Mouse (Mus musculus): ENCODE measurements around the gene Samsn1. TPM values are rescaled to one million over a fixed set of nuclear protein-coding genes. Genes with fewer than 3 reads are reported as not detected.

Samsn1 gene
- polyA plus RNA-seq (2014; fragmentation: Nextera tagmentation; extraction: Ambion mirVana), result 1.1 and 1.2 TPM in 2 replicates

- no peaks in the 10 kb centered on the region for H3K4me1 ChIP-seq (replicated peaks; ENCODE audit: control insufficient read depth, insufficient read depth, low read length)
- H3K27me3 ChIP-seq (ENCODE audit: control insufficient read depth, insufficient read depth, low read length), result no peaks in the 10 kb centered on the region
Observed at GRCm38 (mm10) chr16:76022181-76022580, at the start of gene Samsn1. Gene Samsn1 (minus strand): TSS chr16:76022281.

GRCm38 (mm10) chr16:76066082-76066635, 44.1 kb upstream of the Samsn1 start:
- Histone ChIP-seq H3K4me2 (replicated peaks) (no peak overlapping the region), H3K9me3 (ENCODE audit: control insufficient read depth, low read length) (no peaks in the 10 kb centered on the region), H3K27ac (no peak overlapping the region), H3K4me3 (replicated peaks; ENCODE audit: low read length) (no peak overlapping the region), H3K27me3 (ENCODE audit: control insufficient read depth, insufficient read depth, low read length) (no peaks in the 10 kb centered on the region), H3K9ac (no peak overlapping the region), H3K36me3 (replicated peaks; ENCODE audit: control insufficient read depth, insufficient read depth) (no peaks in the 10 kb centered on the region), H3K4me1 (replicated peaks; ENCODE audit: control insufficient read depth, insufficient read depth, low read length) (no peaks in the 10 kb centered on the region)
- ATAC-seq (ENCODE audit: low FRiP score), result no peak
- 94% methylated on average over 14 of the region's 14 CpGs for WGBS
- no peak for DNase-seq (ENCODE audit: low spot score)

More at GRCm38 (mm10) chr16:76022181-76022580, at the start of gene Samsn1:
- Histone ChIP-seq H3K4me2 (replicated peaks) (no peak within 1 kb of the TSS), H3K9me3 (ENCODE audit: control insufficient read depth, low read length) (no peaks in the 10 kb centered on the region), H3K9ac (no peak within 1 kb of the TSS), H3K4me3 (replicated peaks; ENCODE audit: low read length) (no peak within 1 kb of the TSS), H3K36me3 (replicated peaks; ENCODE audit: control insufficient read depth, insufficient read depth) (no peaks in the 10 kb centered on the region), H3K27ac (no peak within 1 kb of the TSS)
- ATAC-seq (ENCODE audit: low FRiP score) (no peak), DNase-seq (ENCODE audit: low spot score) (no peak)
- 78% methylated on average over 7 of the region's 7 CpGs for WGBS

- no peak for ATAC-seq (ENCODE audit: low FRiP score)
- no peak overlapping the region for H3K4me3 ChIP-seq (replicated peaks; ENCODE audit: low read length)
- no peak overlapping the region for H3K9ac ChIP-seq
- DNase-seq (ENCODE audit: low spot score), result no peak
- no peak overlapping the region for H3K4me2 ChIP-seq (replicated peaks)
- no peaks in the 10 kb centered on the region for H3K9me3 ChIP-seq (ENCODE audit: control insufficient read depth, low read length)
- no peaks in the 10 kb centered on the region for H3K4me1 ChIP-seq (replicated peaks; ENCODE audit: control insufficient read depth, insufficient read depth, low read length)
- no peaks in the 10 kb centered on the region for H3K36me3 ChIP-seq (replicated peaks; ENCODE audit: control insufficient read depth, insufficient read depth)
- WGBS, result 94% methylated on average over 7 of the region's 7 CpGs
- no peak overlapping the region for H3K27ac ChIP-seq
- no peaks in the 10 kb centered on the region for H3K27me3 ChIP-seq (ENCODE audit: control insufficient read depth, insufficient read depth, low read length)
Observed at GRCm38 (mm10) chr16:76054976-76055375, 32.9 kb upstream of the Samsn1 start.

- H3K4me3 ChIP-seq (replicated peaks; ENCODE audit: low read length), result no peak overlapping the region
- no peak overlapping the region for H3K27ac ChIP-seq
- no peaks in the 10 kb centered on the region for H3K36me3 ChIP-seq (replicated peaks; ENCODE audit: control insufficient read depth, insufficient read depth)
- no peaks in the 10 kb centered on the region for H3K4me1 ChIP-seq (replicated peaks; ENCODE audit: control insufficient read depth, insufficient read depth, low read length)
- no peak overlapping the region for H3K4me2 ChIP-seq (replicated peaks)
- H3K27me3 ChIP-seq (ENCODE audit: control insufficient read depth, insufficient read depth, low read length), result no peaks in the 10 kb centered on the region
- ATAC-seq (ENCODE audit: low FRiP score) (no peak), DNase-seq (ENCODE audit: low spot score) (no peak)
- H3K9me3 ChIP-seq (ENCODE audit: control insufficient read depth, low read length), result no peaks in the 10 kb centered on the region; the same call in 1 of the 2 replicates
- H3K9ac ChIP-seq, result no peak overlapping the region
- WGBS, result 90% methylated on average over 4 of the region's 4 CpGs
Observed at GRCm38 (mm10) chr16:76054079-76054478, 32.0 kb upstream of the Samsn1 start.

GRCm38 (mm10) chr16:76053537-76053936, 31.5 kb upstream of the Samsn1 start:
- Histone ChIP-seq H3K4me3 (replicated peaks; ENCODE audit: low read length) (no peak overlapping the region), H3K4me1 (replicated peaks; ENCODE audit: control insufficient read depth, insufficient read depth, low read length) (no peaks in the 10 kb centered on the region), H3K36me3 (replicated peaks; ENCODE audit: control insufficient read depth, insufficient read depth) (no peaks in the 10 kb centered on the region), H3K9me3 (ENCODE audit: control insufficient read depth, low read length) (no peaks in the 10 kb centered on the region; the same call in 1 of the 2 replicates), H3K4me2 (replicated peaks) (no peak overlapping the region), H3K27me3 (ENCODE audit: control insufficient read depth, insufficient read depth, low read length) (no peaks in the 10 kb centered on the region), H3K9ac (no peak overlapping the region), H3K27ac (no peak overlapping the region)
- ATAC-seq (ENCODE audit: low FRiP score), result no peak
- 94% methylated on average over 8 of the region's 8 CpGs for WGBS
- no peak for DNase-seq (ENCODE audit: low spot score)

- DNase-seq (ENCODE audit: low spot score), result no peak
Observed at GRCm38 (mm10) chr16:76047066-76047465, 25.0 kb upstream of the Samsn1 start.

GRCm38 (mm10) chr16:76040319-76040945, 18.4 kb upstream of the Samsn1 start:
- no peak overlapping the region for H3K4me3 ChIP-seq (replicated peaks; ENCODE audit: low read length)
- no peak for ATAC-seq (ENCODE audit: low FRiP score)
- 88% methylated on average over 6 of the region's 6 CpGs for WGBS

More at GRCm38 (mm10) chr16:76047066-76047465, 25.0 kb upstream of the Samsn1 start:
- H3K36me3 ChIP-seq (replicated peaks; ENCODE audit: control insufficient read depth, insufficient read depth), result no peaks in the 10 kb centered on the region
- WGBS, result 73% methylated on average over 3 of the region's 3 CpGs
- H3K9ac ChIP-seq, result no peak overlapping the region
- H3K4me2 ChIP-seq (replicated peaks), result no peak overlapping the region
- no peak for ATAC-seq (ENCODE audit: low FRiP score)
- H3K27ac ChIP-seq, result no peak overlapping the region
- no peaks in the 10 kb centered on the region for H3K27me3 ChIP-seq (ENCODE audit: control insufficient read depth, insufficient read depth, low read length)
- no peak overlapping the region for H3K4me3 ChIP-seq (replicated peaks; ENCODE audit: low read length)
- no peaks in the 10 kb centered on the region; the same call in 1 of the 2 replicates for H3K9me3 ChIP-seq (ENCODE audit: control insufficient read depth, low read length)
- H3K4me1 ChIP-seq (replicated peaks; ENCODE audit: control insufficient read depth, insufficient read depth, low read length), result no peaks in the 10 kb centered on the region

GRCm38 (mm10) chr16:76019164-76019563, 2.9 kb downstream of the Samsn1 start:
- Histone ChIP-seq H3K36me3 (replicated peaks; ENCODE audit: control insufficient read depth, insufficient read depth) (no peaks in the 10 kb centered on the region), H3K9ac (no peak overlapping the region), H3K27me3 (ENCODE audit: control insufficient read depth, insufficient read depth, low read length) (no peaks in the 10 kb centered on the region), H3K4me2 (replicated peaks) (no peak overlapping the region), H3K9me3 (ENCODE audit: control insufficient read depth, low read length) (no peaks in the 10 kb centered on the region), H3K27ac (no peak overlapping the region), H3K4me3 (replicated peaks; ENCODE audit: low read length) (no peak overlapping the region), H3K4me1 (replicated peaks; ENCODE audit: control insufficient read depth, insufficient read depth, low read length) (no peaks in the 10 kb centered on the region)
- DNase-seq (ENCODE audit: low spot score) (no peak), ATAC-seq (ENCODE audit: low FRiP score) (no peak)
- WGBS, result 48% methylated on average over 1 of the region's 1 CpGs

More at GRCm38 (mm10) chr16:76040319-76040945, 18.4 kb upstream of the Samsn1 start:
- no peak overlapping the region for H3K4me2 ChIP-seq (replicated peaks)
- no peaks in the 10 kb centered on the region for H3K36me3 ChIP-seq (replicated peaks; ENCODE audit: control insufficient read depth, insufficient read depth)
- DNase-seq (ENCODE audit: low spot score), result no peak
- H3K27ac ChIP-seq, result no peak overlapping the region
- H3K4me1 ChIP-seq (replicated peaks; ENCODE audit: control insufficient read depth, insufficient read depth, low read length), result no peaks in the 10 kb centered on the region
- no peak overlapping the region for H3K9ac ChIP-seq
- no peaks in the 10 kb centered on the region for H3K27me3 ChIP-seq (ENCODE audit: control insufficient read depth, insufficient read depth, low read length)
- no peaks in the 10 kb centered on the region for H3K9me3 ChIP-seq (ENCODE audit: control insufficient read depth, low read length)

- Histone ChIP-seq H3K36me3 (replicated peaks; ENCODE audit: control insufficient read depth, insufficient read depth) (no peaks in the 10 kb centered on the region), H3K4me3 (replicated peaks; ENCODE audit: low read length) (no peak overlapping the region), H3K9me3 (ENCODE audit: control insufficient read depth, low read length) (no peaks in the 10 kb centered on the region), H3K4me2 (replicated peaks) (no peak overlapping the region), H3K27me3 (ENCODE audit: control insufficient read depth, insufficient read depth, low read length) (no peaks in the 10 kb centered on the region), H3K4me1 (replicated peaks; ENCODE audit: control insufficient read depth, insufficient read depth, low read length) (0 out of 2 replicates have a peak, but pooled peaks cover 7% of the 10 kb centered on the region), H3K9ac (no peak overlapping the region), H3K27ac (no peak overlapping the region)
- no peak for ATAC-seq (ENCODE audit: low FRiP score)
- WGBS, result 92% methylated on average over 9 of the region's 9 CpGs
- no peak for DNase-seq (ENCODE audit: low spot score)
Observed at GRCm38 (mm10) chr16:76003812-76004389, 18.2 kb downstream of the Samsn1 start.
